Mouse (Mus musculus): ENCODE data around the gene Lipe. TPM values are rescaled to one million over a fixed set of nuclear protein-coding genes. Genes with fewer than 3 reads are reported as not detected.
"Not testable (repeated sequence)": the region's sequence is repeated elsewhere in the genome, so short reads cannot be mapped to it uniquely, and the experiment has no call there.

The Lipe gene
- 7.5 and 8.4 TPM in 2 replicates for polyA plus RNA-seq (2015; fragmentation: Nextera tagmentation; extraction: Ambion mirVana)

- DNase-seq (ENCODE audit: low spot score), result no peak
Observed at GRCm38 (mm10) chr7:25398610-25399009, at the start of gene Lipe. Gene Lipe, minus strand, starts transcription at chr7:25398710.

- DNase-seq (ENCODE audit: low spot score), result no peak
Observed at GRCm38 (mm10) chr7:25440816-25441153, 42.3 kb upstream of the Lipe start.

GRCm38 (mm10) chr7:25439978-25440815 lies 41.7 kb upstream of the Lipe start:
- DNase-seq (ENCODE audit: low spot score), result no peak

- no peak for DNase-seq (ENCODE audit: low spot score)
Observed at GRCm38 (mm10) chr7:25439124-25439822, 40.8 kb upstream of the Lipe start.

- DNase-seq (ENCODE audit: low spot score), result no peak
Observed at GRCm38 (mm10) chr7:25436704-25437103, 38.2 kb upstream of the Lipe start.

- no peak for DNase-seq (ENCODE audit: low spot score)
Observed at GRCm38 (mm10) chr7:25436226-25436625, 37.7 kb upstream of the Lipe start.

GRCm38 (mm10) chr7:25435546-25435851 lies 37.0 kb upstream of the Lipe start:
- no peak for DNase-seq (ENCODE audit: low spot score)

GRCm38 (mm10) chr7:25434654-25435545 lies 36.4 kb upstream of the Lipe start:
- no peak for DNase-seq (ENCODE audit: low spot score)

GRCm38 (mm10) chr7:25433781-25434560 lies 35.5 kb upstream of the Lipe start:
- no peak for DNase-seq (ENCODE audit: low spot score)

- peak; percentile 3 for DNase-seq (ENCODE audit: low spot score)
Observed at GRCm38 (mm10) chr7:25433007-25433541, 34.6 kb upstream of the Lipe start.

GRCm38 (mm10) chr7:25432381-25432780 lies 33.9 kb upstream of the Lipe start:
- no peak for DNase-seq (ENCODE audit: low spot score)

- DNase-seq (ENCODE audit: low spot score), result no peak
Observed at GRCm38 (mm10) chr7:25429886-25430784, 31.6 kb upstream of the Lipe start.

GRCm38 (mm10) chr7:25428321-25428720 lies 29.8 kb upstream of the Lipe start:
- DNase-seq (ENCODE audit: low spot score), result no peak

- no peak for DNase-seq (ENCODE audit: low spot score)
Observed at GRCm38 (mm10) chr7:25427144-25427543, 28.6 kb upstream of the Lipe start.

- not testable (repeated sequence) for DNase-seq (ENCODE audit: low spot score)
Observed at GRCm38 (mm10) chr7:25426380-25426779, 27.9 kb upstream of the Lipe start.

GRCm38 (mm10) chr7:25424429-25424828 lies 25.9 kb upstream of the Lipe start:
- DNase-seq (ENCODE audit: low spot score), result peak; percentile 87

- DNase-seq (ENCODE audit: low spot score), result no peak
Observed at GRCm38 (mm10) chr7:25422286-25422841, 23.9 kb upstream of the Lipe start.

- no peak for DNase-seq (ENCODE audit: low spot score)
Observed at GRCm38 (mm10) chr7:25419943-25420342, 21.4 kb upstream of the Lipe start.

- no peak for DNase-seq (ENCODE audit: low spot score)
Observed at GRCm38 (mm10) chr7:25419536-25419935, 21.0 kb upstream of the Lipe start.
